Mouse (Mus musculus) cerebellum, adult 2 months (tissue): ENCODE measurements around the gene Fam227a.

Source experiments
- CTCF ChIP-seq: fragments of 200-500 bp; IDR thresholded peaks from 2 replicates; pipeline ENCODE4 v1.5.1; 2011; ENCODE audit warnings: low read depth, mild to moderate bottlenecking, control low read depth, low read length, moderate library complexity, borderline replicate concordance; ENCODE audit not compliant: insufficient read depth
- POLR2A ChIP-seq: fragments of 200-500 bp; IDR thresholded peaks from 2 replicates; pipeline ENCODE4 v1.6.1; 2011; ENCODE audit warnings: low read length, control low read depth, borderline replicate concordance; ENCODE audit not compliant: insufficient read depth

GRCm38 (mm10) chr15:79670972-79671299, 12.2 kb upstream of the Fam227a start:
- TF ChIP-seq CTCF: no peak
- TF ChIP-seq POLR2A: no peak
